Comparison of ENCODE assay signal across 8 mouse cellular contexts in genomic region chr12:109459481-109460401, GRCm38 (mm10). TPM values are rescaled to one million over a fixed set of nuclear protein-coding genes. Genes with fewer than 3 reads are reported as not detected.
DNase-seq lines count a peak whose midpoint lies in the region; ATAC-seq and TF ChIP-seq lines count a peak whose summit lies in the region.

No protein-coding gene starts in this region.

- 30% methylated on average over 49 of the region's 49 CpGs for WGBS in hindbrain, embryonic 15.5 days
- 30% methylated on average over 49 of the region's 49 CpGs for WGBS in midbrain, postnatal 0 days

- H3K4me2 ChIP-seq in hindbrain, embryonic 15.5 days, result peak overlapping the region; percentile 44
- H3K4me2 ChIP-seq in midbrain, postnatal 0 days (ENCODE audit: low read depth, low read length, poor library complexity, severe bottlenecking), result peak overlapping the region; percentile 40

- intact Hi-C loops in left cerebral cortex, postnatal 36 days (cut with DNase I), result no loop called here

- in situ Hi-C loops in ES-E14 (cut with MboI; ENCODE audit: low sequenced_read_pairs in 2 of 2, unreplicated experiment in 2 of 2), result no loop called here

- H3K4me1 ChIP-seq in ES-E14 (ENCODE audit: control insufficient read depth in 2 of 2, insufficient read depth in 2 of 2, low read length in 2 of 2, poor library complexity in 1 of 2), result no peaks in the 10 kb centered on the region; a peak in 1 of 4 replicates
- H3K4me1 ChIP-seq in hindbrain, embryonic 15.5 days (replicated peaks), result peaks cover 30% of the 10 kb centered on the region
- peaks cover 3% of the 10 kb centered on the region; the same call in 1 of the 2 replicates for H3K4me1 ChIP-seq in midbrain, postnatal 0 days (ENCODE audit: insufficient read depth, low read length)

- H3K4me3 ChIP-seq in ES-E14 (ENCODE audit: insufficient read depth in 1 of 2, low read depth in 1 of 2, low read length in 2 of 2, poor library complexity in 1 of 2, severe bottlenecking in 1 of 2), result peak overlapping the region; percentile 21 to 26; a peak in 1 of 4 replicates
- H3K4me3 ChIP-seq in hindbrain, embryonic 15.5 days, result peak overlapping the region; percentile 18
- peak overlapping the region; percentile 9 for H3K4me3 ChIP-seq in midbrain, postnatal 0 days (ENCODE audit: low read depth, low read length)

- DNase-seq in gastrocnemius, postnatal 10 days, result peak; percentile 15
- DNase-seq in gastrocnemius, postnatal 25 days, result no peak
- DNase-seq in ES-E14 (ENCODE audit: low read depth, low spot score), result no peak
- DNase-seq in midbrain, postnatal 0 days (ENCODE audit: low spot score), result no peak
- DNase-seq in left cerebral cortex, postnatal 36 days (ENCODE audit: low spot score in 2 of 2), result no peak
- no peak for DNase-seq in left cerebral cortex, adult 9 months (ENCODE audit: low spot score in 2 of 2)
- no peak for DNase-seq in T-cell, adult 2 months (ENCODE audit: low spot score)

- ATAC-seq in hindbrain, embryonic 15.5 days (ENCODE audit: low FRiP score, low read depth), result no peak
- no peak for ATAC-seq in midbrain, postnatal 0 days (ENCODE audit: low FRiP score)

- H3K27me3 ChIP-seq in hindbrain, embryonic 15.5 days, result peaks cover 25% of the 10 kb centered on the region
- peaks cover 44% of the 10 kb centered on the region for H3K27me3 ChIP-seq in midbrain, postnatal 0 days (ENCODE audit: insufficient read depth, low read length)

- TF ChIP-seq CTCF in midbrain, postnatal 0 days (IDR thresholded peaks at IDR 0.05), result no peak

- no peaks in the 10 kb centered on the region for H3K9me3 ChIP-seq in ES-E14 (ENCODE audit: control insufficient read depth, insufficient read depth, low read depth, low read length)
- H3K9me3 ChIP-seq in hindbrain, embryonic 15.5 days, result no peaks in the 10 kb centered on the region
- H3K9me3 ChIP-seq in midbrain, postnatal 0 days (ENCODE audit: low read length), result no peaks in the 10 kb centered on the region

- H3K9ac ChIP-seq in ES-E14 (ENCODE audit: insufficient read depth, low read depth, low read length, poor library complexity, severe bottlenecking), result no peak overlapping the region
- no peak overlapping the region for H3K9ac ChIP-seq in hindbrain, embryonic 15.5 days
- H3K9ac ChIP-seq in midbrain, postnatal 0 days (replicated peaks; ENCODE audit: low read length, poor library complexity, severe bottlenecking), result no peak overlapping the region

- H3K27ac ChIP-seq in ES-E14 (ENCODE audit: insufficient read depth, low read depth, low read length, poor library complexity, severe bottlenecking), result no peak overlapping the region
- no peak overlapping the region for H3K27ac ChIP-seq in hindbrain, embryonic 15.5 days (replicated peaks)
- H3K27ac ChIP-seq in midbrain, postnatal 0 days (ENCODE audit: low read depth, low read length), result no peak overlapping the region

- no peaks in the 10 kb centered on the region for H3K36me3 ChIP-seq in ES-E14 (ENCODE audit: control insufficient read depth, insufficient read depth, low read length, poor library complexity, severe bottlenecking)
- no peaks in the 10 kb centered on the region for H3K36me3 ChIP-seq in hindbrain, embryonic 15.5 days
- no peaks in the 10 kb centered on the region for H3K36me3 ChIP-seq in midbrain, postnatal 0 days (ENCODE audit: insufficient read depth, low read length)

TF ChIP-seq in ES-E14, 5 proteins besides CTCF, POLR2A, EP300 and RAD21:
- TF ChIP-seq CHD2 (IDR thresholded peaks at IDR 0.05; ENCODE audit: low read depth, low read length) (no peak), ZNF384 (IDR thresholded peaks at IDR 0.05; ENCODE audit: low read depth, low read length) (no peak), HCFC1 (IDR thresholded peaks at IDR 0.05; ENCODE audit: borderline replicate concordance, insufficient read depth, low read length) (no peak), ZC3H11A (IDR thresholded peaks at IDR 0.05; ENCODE audit: borderline replicate concordance, low read depth, low read length) (no peak), MAFK (IDR thresholded peaks at IDR 0.05; ENCODE audit: insufficient read depth, low read depth, low read length) (no peak)
TF ChIP-seq in ES-E14: peak in this region for 0.

RNA-seq across cellular contexts. Expression of gene Dlk1, which starts 7.1 kb away (rescaled TPM):
- 1,000 to 10,000 TPM in 1 of 2 experiments, 100 to 1,000 TPM in 1; 774 to 1,034 TPM for total RNA-seq in gastrocnemius, postnatal 10 days (2021)
- 10 to 100 TPM in 1 of 2 experiments, 1 to 10 TPM in 1; 9.4 to 12.8 TPM for total RNA-seq in gastrocnemius, postnatal 25 days (2021)
- 8.6 and 13.6 TPM in 2 replicates for total RNA-seq in ES-E14 (2012; rRNA removed)
- polyA plus RNA-seq in hindbrain, embryonic 15.5 days (2015; fragmentation: Nextera tagmentation; extraction: Ambion mirVana), result 56.8 and 61.4 TPM in 2 replicates
- total RNA-seq in midbrain, postnatal 0 days (2014; rRNA removed), result 22.1 and 38.8 TPM in 2 replicates
- polyA plus RNA-seq in midbrain, postnatal 0 days (2015; fragmentation: Nextera tagmentation; extraction: Ambion mirVana), result 41.4 and 47.5 TPM in 2 replicates
- total RNA-seq in left cerebral cortex, postnatal 36 days (2021), result 1 to 10 TPM; 1.8 to 5.6 TPM

Comparison
In these comparisons a context has a peak if more than half of its experiments do, and no peak if none do; other contexts are left out.
1. RNA of gene Dlk1, which starts 7.1 kb away (total RNA-seq): 774 to 1,034 TPM in gastrocnemius, postnatal 10 days; 22.1 to 38.8 TPM in midbrain, postnatal 0 days, 8.6 to 13.6 TPM in ES-E14, 9.4 to 12.8 TPM in gastrocnemius, postnatal 25 days and 1.8 to 5.6 TPM in left cerebral cortex, postnatal 36 days; every median in the first group is over 10 times any median in the second.
2. Peak in every context shown above with its lines, with median percentiles within 50 percentile points of each other: H3K4me3 ChIP-seq.